Mouse (Mus musculus) embryonic facial prominence, embryonic 13.5 days (tissue): ENCODE measurements around the gene Zscan22. TPM values are rescaled to one million over a fixed set of nuclear protein-coding genes. Genes with fewer than 3 reads are reported as not detected.
A peak's percentile ranks its signal among the peaks of the same experiment; 100 is the strongest.
"Not testable (repeated sequence)": the region's sequence is repeated elsewhere in the genome, so short reads cannot be mapped to it uniquely, and the experiment has no call there.

Source experiments
- ATAC-seq: fragments of 200-750 bp; cut with Nextera tagmentation; 2 replicates; pipeline ENCODE4 v1.8.0; 2017; ENCODE audit warnings: low read depth; ENCODE audit not compliant: insufficient number of reproducible peaks, insufficient read depth, low FRiP score, low TSS enrichment
- H3K27ac ChIP-seq: fragments of 300-500 bp; sonication (generic); 2 replicates; pipeline ENCODE4 v1.5.1; 2015; ENCODE audit warnings: moderate library complexity, mild to moderate bottlenecking, inconsistent platforms
- H3K27me3 ChIP-seq: fragments of 300-500 bp; sonication (generic); 2 replicates; pipeline ENCODE4 v1.6.1; 2015; ENCODE audit warnings: mild to moderate bottlenecking, inconsistent platforms
- H3K36me3 ChIP-seq: fragments of 300-500 bp; sonication (generic); 2 replicates; pipeline ENCODE4 v1.6.1; 2015; ENCODE audit warnings: mild to moderate bottlenecking, inconsistent platforms
- H3K4me1 ChIP-seq: fragments of 300-500 bp; sonication (generic); 2 replicates; pipeline ENCODE4 v1.6.1; 2015; ENCODE audit warnings: inconsistent platforms
- H3K4me2 ChIP-seq: fragments of 300-500 bp; sonication (generic); 2 replicates; pipeline ENCODE4 v1.6.1; 2015; ENCODE audit warnings: moderate library complexity, mild to moderate bottlenecking, inconsistent platforms
- H3K4me3 ChIP-seq: fragments of 300-500 bp; sonication (generic); 2 replicates; pipeline ENCODE4 v1.5.1; 2015; ENCODE audit warnings: mild to moderate bottlenecking, inconsistent platforms
- H3K9ac ChIP-seq: fragments of 300-500 bp; sonication (generic); 2 replicates; pipeline ENCODE4 v1.6.1; 2015; ENCODE audit warnings: mild to moderate bottlenecking, inconsistent platforms
- H3K9me3 ChIP-seq: fragments of 300-500 bp; sonication (generic); 2 replicates; pipeline ENCODE4 v1.6.1; 2016; ENCODE audit warnings: inconsistent platforms
- WGBS: fragments of 180-500 bp; shearing (Covaris S2); methylation state at CpG from one replicate; pipeline ENCODE4 v1.1.7; 2015; ENCODE audit warnings: mixed read lengths; 5-methylcytosine and 5-hydroxymethylcytosine counted together
- polyA plus RNA-seq: library from polyadenylated mRNA; unstranded; fragments of >200 nt; fragmentation: Nextera tagmentation; extraction: Ambion mirVana; gene quantifications from 2 replicates; pipeline ENCODE4 v1.2.1, GENCODE M21; 2015

The Zscan22 gene
- polyA plus RNA-seq, 1 experiment from 2014 or later = 20.5 TPM

DNA sequence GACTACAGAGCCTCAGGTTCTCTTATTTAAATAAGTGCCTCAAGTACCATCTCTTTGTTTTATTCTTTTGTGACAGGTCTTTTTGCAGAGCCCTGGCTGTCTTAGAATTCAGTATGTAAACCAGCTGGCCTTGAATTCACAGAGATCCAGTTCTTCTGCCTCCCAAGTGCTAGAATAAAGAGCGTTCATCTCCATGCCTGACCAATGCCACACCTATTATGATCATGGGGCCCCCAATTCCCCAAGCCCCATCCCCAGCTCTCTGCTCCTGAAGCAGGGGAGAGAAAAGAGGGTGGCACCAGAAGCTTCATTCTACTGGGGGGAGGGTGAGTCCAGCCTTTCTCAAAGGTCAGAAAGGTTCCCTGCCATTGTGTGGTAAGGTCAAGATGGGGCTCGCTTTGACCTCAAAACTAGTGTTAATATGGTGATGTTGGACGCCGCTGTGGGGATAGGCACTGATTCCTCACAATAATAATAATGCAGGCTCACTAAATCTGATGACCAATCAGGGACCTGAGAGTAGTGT lies 36.1 kb downstream of the Zscan22 start:
- H3K4me2 ChIP-seq = no peak overlapping the region
- no peaks in the 10 kb centered on the region for H3K9me3 ChIP-seq
- ATAC-seq = no peak
- 0 out of 2 replicates have a peak, but pooled peaks cover 4% of the 10 kb centered on the region for H3K36me3 ChIP-seq
- H3K4me3 ChIP-seq = no peak overlapping the region
- no peak overlapping the region for H3K27ac ChIP-seq
- H3K9ac ChIP-seq = no peak overlapping the region
- WGBS = 71% methylated on average over 4 of the region's 4 CpGs
- no peaks in the 10 kb centered on the region for H3K4me1 ChIP-seq
- peaks cover 6% of the 10 kb centered on the region for H3K27me3 ChIP-seq

- no peaks in the 10 kb centered on the region for H3K9me3 ChIP-seq
- no peak overlapping the region for H3K27ac ChIP-seq
- no peak for ATAC-seq
- H3K4me3 ChIP-seq = no peak overlapping the region
- H3K27me3 ChIP-seq = no peaks in the 10 kb centered on the region
- no peak overlapping the region for H3K4me2 ChIP-seq
- H3K4me1 ChIP-seq = no peaks in the 10 kb centered on the region
- no peak overlapping the region for H3K9ac ChIP-seq
- 0 out of 2 replicates have a peak, but pooled peaks cover 4% of the 10 kb centered on the region for H3K36me3 ChIP-seq
- WGBS = 75% methylated on average over 3 of the region's 3 CpGs
These were observed 37.2 kb downstream of the Zscan22 start for GRCm38 (mm10) chr7:12934808-12935207.

DNA sequence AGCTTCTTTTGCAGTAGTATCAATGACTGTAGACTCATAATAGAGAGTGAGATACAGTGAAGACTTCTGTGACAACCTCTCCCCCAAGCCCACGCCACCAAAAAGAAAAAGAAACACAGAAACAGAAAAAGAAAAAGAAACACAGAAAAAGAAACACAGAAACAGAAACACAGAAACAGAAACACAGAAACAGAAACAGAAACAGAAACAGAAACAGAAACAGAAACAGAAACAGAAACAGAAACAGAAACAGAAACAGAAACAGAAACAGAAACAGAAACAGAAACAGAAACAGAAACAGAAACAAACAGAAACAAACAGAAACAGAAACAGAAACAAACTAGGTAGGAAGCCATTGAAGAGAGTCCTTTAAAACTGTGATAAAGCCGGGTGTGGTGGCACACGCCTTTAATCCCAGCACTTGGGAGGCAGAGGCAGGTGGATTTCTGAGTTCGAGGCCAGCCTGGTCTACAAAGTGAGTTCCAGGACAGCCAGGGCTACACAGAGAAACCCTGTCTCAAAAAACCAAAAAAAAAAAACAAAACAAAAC lies 39.7 kb downstream of the Zscan22 start:
- WGBS = 81% methylated on average over 4 of the region's 4 CpGs

GRCm38 (mm10) chr7:12940599-12940998 lies 43.0 kb downstream of the Zscan22 start:
- no peaks in the 10 kb centered on the region for H3K27me3 ChIP-seq
- ATAC-seq = no peak
- no peak overlapping the region for H3K4me2 ChIP-seq
- no peak overlapping the region for H3K9ac ChIP-seq
- H3K4me3 ChIP-seq = no peak overlapping the region
- no peaks in the 10 kb centered on the region for H3K4me1 ChIP-seq
- H3K36me3 ChIP-seq = no peaks in the 10 kb centered on the region
- no peaks in the 10 kb centered on the region for H3K9me3 ChIP-seq
- 78% methylated on average over 4 of the region's 4 CpGs for WGBS
- no peak overlapping the region for H3K27ac ChIP-seq

More for the DNA sequence above, 39.7 kb downstream of the Zscan22 start:
- H3K9ac ChIP-seq, ATAC-seq, H3K9me3 ChIP-seq, H3K27ac ChIP-seq, H3K4me3 ChIP-seq, H3K27me3 ChIP-seq, H3K4me1 ChIP-seq, H3K4me2 ChIP-seq, H3K36me3 ChIP-seq: not testable (repeated sequence)

GRCm38 (mm10) chr7:12943488-12943887 lies 45.9 kb downstream of the Zscan22 start:
- Histone ChIP-seq H3K4me2 (no peak overlapping the region), H3K4me1 (no peaks in the 10 kb centered on the region), H3K9me3 (no peaks in the 10 kb centered on the region), H3K36me3 (no peaks in the 10 kb centered on the region), H3K27me3 (no peaks in the 10 kb centered on the region), H3K27ac (no peak overlapping the region), H3K9ac (no peak overlapping the region), H3K4me3 (no peak overlapping the region)
- no peak for ATAC-seq

DNA sequence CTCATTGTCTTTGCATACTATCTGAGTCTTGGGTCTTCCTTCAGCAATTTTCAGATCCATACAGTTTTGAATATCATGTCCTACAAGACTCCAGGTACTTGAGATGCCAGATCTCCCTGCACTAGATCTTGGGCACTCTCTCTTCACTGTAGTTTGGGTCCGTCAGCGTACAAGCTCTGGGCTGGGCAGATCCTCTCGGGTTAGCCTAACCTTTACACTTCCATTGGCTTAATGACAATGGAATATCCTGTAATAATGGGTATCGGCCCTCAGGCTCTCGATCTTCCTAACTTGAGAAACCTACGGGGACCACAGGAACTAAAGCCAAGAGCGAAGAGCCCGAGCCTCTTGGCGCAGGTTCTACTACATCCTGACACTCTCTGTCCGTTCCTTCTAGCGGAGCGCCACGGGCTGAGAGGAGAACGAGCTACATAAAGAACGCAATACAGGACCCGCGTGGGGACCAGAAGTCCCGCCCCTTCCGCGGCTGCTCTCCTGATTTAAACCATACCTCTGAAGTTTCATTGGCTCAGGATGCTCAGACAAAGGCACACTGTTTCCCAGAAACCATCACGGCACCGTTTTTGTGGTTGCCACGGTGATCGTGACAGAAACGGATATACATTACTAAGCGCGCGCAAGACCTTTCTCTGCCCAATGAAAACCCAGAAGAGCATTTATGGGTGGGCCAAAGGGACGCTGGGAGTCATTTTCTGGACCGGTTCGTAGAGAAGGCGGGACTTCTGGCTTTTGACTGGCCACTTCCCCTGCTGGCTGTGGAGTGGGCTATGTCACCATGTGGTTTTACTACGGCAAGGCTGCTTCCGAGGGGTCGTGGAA lies 51.6 kb downstream of the Zscan22 start:
- Histone ChIP-seq H3K36me3 (no peaks in the 10 kb centered on the region), H3K9me3 (no peaks in the 10 kb centered on the region), H3K9ac (peak overlapping the region; percentile 74), H3K4me3 (peak overlapping the region; percentile 48), H3K27ac (peak overlapping the region; percentile 86), H3K4me1 (peaks cover 4% of the 10 kb centered on the region; the same call in 1 of the 2 replicates), H3K27me3 (no peaks in the 10 kb centered on the region), H3K4me2 (peak overlapping the region; percentile 67)
- 6% methylated on average over 35 of the region's 35 CpGs for WGBS
- peak; percentile 96 for ATAC-seq

GRCm38 (mm10) chr7:12949872-12950229 lies 52.2 kb downstream of the Zscan22 start:
- Histone ChIP-seq H3K4me3 (peak overlapping the region; percentile 48), H3K9ac (peak overlapping the region; percentile 67), H3K4me2 (peak overlapping the region; percentile 67), H3K27me3 (no peaks in the 10 kb centered on the region), H3K9me3 (no peaks in the 10 kb centered on the region), H3K36me3 (no peaks in the 10 kb centered on the region), H3K27ac (peak overlapping the region; percentile 84), H3K4me1 (peaks cover 4% of the 10 kb centered on the region; the same call in 1 of the 2 replicates)
- peak; percentile 26; the same call in 1 of the 2 replicates for ATAC-seq
- 5% methylated on average over 16 of the region's 16 CpGs for WGBS

- H3K27me3 ChIP-seq = no peaks in the 10 kb centered on the region
- 53% methylated on average over 3 of the region's 3 CpGs for WGBS
- ATAC-seq = no peak
These were observed 57.3 kb downstream of the Zscan22 start for GRCm38 (mm10) chr7:12954896-12955295.

DNA sequence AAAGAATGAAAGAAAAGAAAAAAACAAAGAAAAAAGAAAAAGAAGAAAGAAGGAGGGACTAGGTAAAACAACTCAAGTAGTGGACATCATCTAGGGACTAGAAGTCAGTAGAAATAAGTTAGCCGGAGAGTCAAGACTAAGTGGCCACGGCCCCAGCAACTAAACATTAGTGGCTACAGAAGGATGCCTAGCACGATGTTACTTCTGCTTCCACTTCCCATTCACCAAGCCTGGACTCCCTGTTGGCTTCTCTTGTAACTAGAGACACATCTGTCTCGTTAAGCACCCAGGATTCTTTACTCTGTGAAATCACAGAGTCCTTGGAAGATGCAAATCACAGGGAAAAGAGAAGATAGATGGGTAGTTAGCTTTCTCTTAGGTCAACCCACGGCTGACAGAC lies 59.9 kb downstream of the Zscan22 start:
- H3K9ac ChIP-seq = no peak overlapping the region
- no peak overlapping the region for H3K4me3 ChIP-seq
- no peaks in the 10 kb centered on the region for H3K4me1 ChIP-seq
- H3K36me3 ChIP-seq = no peaks in the 10 kb centered on the region
- no peak for ATAC-seq
- H3K27me3 ChIP-seq = no peaks in the 10 kb centered on the region
- no peak overlapping the region for H3K4me2 ChIP-seq
- H3K9me3 ChIP-seq = no peaks in the 10 kb centered on the region
- WGBS = 76% methylated on average over 5 of the region's 5 CpGs
- H3K27ac ChIP-seq = no peak overlapping the region

More at GRCm38 (mm10) chr7:12954896-12955295, 57.3 kb downstream of the Zscan22 start:
- H3K9me3 ChIP-seq = no peaks in the 10 kb centered on the region
- H3K4me1 ChIP-seq = peaks cover 4% of the 10 kb centered on the region; the same call in 1 of the 2 replicates
- no peak overlapping the region for H3K4me3 ChIP-seq
- no peak overlapping the region for H3K27ac ChIP-seq
- no peaks in the 10 kb centered on the region for H3K36me3 ChIP-seq
- H3K4me2 ChIP-seq = no peak overlapping the region
- no peak overlapping the region for H3K9ac ChIP-seq

Other genes with a start within 250 kb of the Zscan22 start
- gene Vmn2r55, start 212.8 kb upstream of the Zscan22 start, polyA plus RNA-seq = not detected in 2 replicates
- gene Vmn2r56, start 162.8 kb upstream of the Zscan22 start, polyA plus RNA-seq = not detected in 2 replicates
- gene Zscan18, start 94.2 kb upstream of the Zscan22 start, polyA plus RNA-seq = 11.2 and 11.8 TPM in 2 replicates
- gene Zfp329, start 79.0 kb upstream of the Zscan22 start, polyA plus RNA-seq = 21.5 and 22.8 TPM in 2 replicates
- 33.9 and 42.5 TPM in 2 replicates for gene Zfp110, start 63.1 kb upstream of the Zscan22 start, polyA plus RNA-seq
- 5.5 and 5.9 TPM in 2 replicates for gene Zfp128, start 16.6 kb upstream of the Zscan22 start, polyA plus RNA-seq
- gene Rps5, start 24.5 kb downstream of the Zscan22 start, polyA plus RNA-seq = 1,116 and 1,158 TPM in 2 replicates
- 0.66 and 1.1 TPM in 2 replicates for gene Rnf225, start 29.6 kb downstream of the Zscan22 start, polyA plus RNA-seq
- 14.2 and 15.2 TPM in 2 replicates for gene Zfp324, start 68.0 kb downstream of the Zscan22 start, polyA plus RNA-seq
- gene Zfp446, start 80.0 kb downstream of the Zscan22 start, polyA plus RNA-seq = 9.4 and 9.8 TPM in 2 replicates
- 0.11 and 0.47 TPM in 2 replicates for gene Slc27a5, start 100.4 kb downstream of the Zscan22 start, polyA plus RNA-seq
- 327 and 337 TPM in 2 replicates for gene Trim28, start 101.3 kb downstream of the Zscan22 start, polyA plus RNA-seq
- gene Zbtb45, start 112.2 kb downstream of the Zscan22 start, polyA plus RNA-seq = 27.1 and 27.2 TPM in 2 replicates
- 129 and 137 TPM in 2 replicates for gene Chmp2a, start 137.0 kb downstream of the Zscan22 start, polyA plus RNA-seq
- gene Ube2m, start 140.5 kb downstream of the Zscan22 start, polyA plus RNA-seq = 74.0 and 97.2 TPM in 2 replicates
- gene Mzf1, start 156.9 kb downstream of the Zscan22 start, polyA plus RNA-seq = 4.1 and 4.4 TPM in 2 replicates
- not detected in 2 replicates for gene Vmn1r85, start 197.4 kb downstream of the Zscan22 start, polyA plus RNA-seq
- gene Vmn1r86, start 222.1 kb downstream of the Zscan22 start, polyA plus RNA-seq = not detected in 2 replicates
- not detected in 2 replicates for gene Vmn1r87, start 242.3 kb downstream of the Zscan22 start, polyA plus RNA-seq